Mouse (Mus musculus) liver, adult 2 months (tissue): ENCODE measurements around the gene Pfn3. TPM values are rescaled to one million over a fixed set of nuclear protein-coding genes. Genes with fewer than 3 reads are reported as not detected.

ENCODE experiments used
- DNase-seq: peaks from one replicate; pipeline ENCODE4 v3.0.0-alpha.2; 2011; ENCODE audit warnings: low read depth, low spot score; ENCODE audit errors: extremely low read depth
- H3K27ac ChIP-seq: fragments of 200-500 bp; replicated peaks from 2 replicates; pipeline ENCODE4 v1.5.1; 2012; ENCODE audit warnings: low read depth, mild to moderate bottlenecking, control low read depth, inconsistent platforms, low read length; ENCODE audit not compliant: insufficient read depth
- H3K27me3 ChIP-seq: fragments of 200-500 bp; 2 replicates; pipeline ENCODE4 v1.6.1; 2012; ENCODE audit warnings: mild to moderate bottlenecking, moderate library complexity, low read length, inconsistent platforms; ENCODE audit not compliant: control insufficient read depth, insufficient read depth
- H3K36me3 ChIP-seq: fragments of 200-500 bp; 2 replicates; pipeline ENCODE4 v1.6.1; 2012; ENCODE audit warnings: low read length, inconsistent platforms; ENCODE audit not compliant: control insufficient read depth, insufficient read depth
- H3K4me1 ChIP-seq: fragments of 200-500 bp; 2 replicates; pipeline ENCODE4 v1.6.1; 2011; ENCODE audit warnings: low read length; ENCODE audit not compliant: control insufficient read depth, insufficient read depth
- H3K4me3 ChIP-seq: fragments of 200-500 bp; 2 replicates; pipeline ENCODE4 v1.5.1; 2011; ENCODE audit warnings: low read depth, mild to moderate bottlenecking, control low read depth, low read length, moderate library complexity; ENCODE audit not compliant: insufficient read depth
- H3K79me2 ChIP-seq: fragments of 200-500 bp; 2 replicates; pipeline ENCODE4 v1.6.1; 2012; ENCODE audit warnings: inconsistent platforms, mild to moderate bottlenecking, low read length, moderate library complexity; ENCODE audit not compliant: control insufficient read depth, insufficient read depth
- H3K9ac ChIP-seq: fragments of 200-500 bp; 2 replicates; pipeline ENCODE4 v1.6.1; 2012; ENCODE audit warnings: low read depth, mild to moderate bottlenecking, control low read depth, inconsistent platforms, low read length
- CTCF ChIP-seq: fragments of 200-500 bp; IDR thresholded peaks from 2 replicates; pipeline ENCODE4 v1.5.1; 2011; ENCODE audit warnings: low read depth, low read length, control low read depth
- POLR2A ChIP-seq: fragments of 200-500 bp; IDR thresholded peaks from 2 replicates; pipeline ENCODE4 v1.6.1; 2011; ENCODE audit warnings: low read length, control low read depth; ENCODE audit not compliant: insufficient read depth; ENCODE audit errors: extremely low read depth
- WGBS: fragments of 180-500 bp; shearing (Covaris S2); methylation state at CpG from one replicate; pipeline ENCODE4 v1.1.7; 2018; 5-methylcytosine and 5-hydroxymethylcytosine counted together
- polyA plus RNA-seq: library from polyadenylated mRNA; depleted of rRNA; stranded (reverse); fragments of >200 nt; gene quantifications from 2 replicates; pipeline ENCODE4 v1.2.3, GENCODE M21; 2012
- total RNA-seq: library from RNA; depleted of rRNA; stranded (reverse); fragments of >200 nt; gene quantifications from 2 replicates; pipeline ENCODE4 v1.2.3, GENCODE M21; 2014

The Pfn3 gene
- total and polyA plus RNA-seq, 2 experiments = not detected

GRCm38 (mm10) chr13:55390644-55391043, 24.4 kb downstream of the Pfn3 start:
- Histone ChIP-seq H3K27ac (peak overlapping the region; percentile 97), H3K79me2 (no peaks in the 10 kb centered on the region), H3K4me1 (peaks cover 10% of the 10 kb centered on the region), H3K4me3 (no peak overlapping the region), H3K36me3 (no peaks in the 10 kb centered on the region), H3K27me3 (no peaks in the 10 kb centered on the region), H3K9ac (no peak overlapping the region)
- TF ChIP-seq POLR2A (no peak), CTCF (no peak)
- WGBS = 26% methylated on average over 3 of the region's 3 CpGs
- peak; percentile 89 for DNase-seq

GRCm38 (mm10) chr13:55381790-55382189, 33.2 kb downstream of the Pfn3 start:
- no peak for DNase-seq
- WGBS = 93% methylated on average over 4 of the region's 4 CpGs
- no peak overlapping the region for H3K27ac ChIP-seq
- no peaks in the 10 kb centered on the region for H3K79me2 ChIP-seq
- no peaks in the 10 kb centered on the region for H3K4me1 ChIP-seq
- TF ChIP-seq CTCF (no peak), POLR2A (no peak)
- no peaks in the 10 kb centered on the region for H3K27me3 ChIP-seq
- H3K4me3 ChIP-seq = no peak overlapping the region
- H3K36me3 ChIP-seq = no peaks in the 10 kb centered on the region
- H3K9ac ChIP-seq = no peak overlapping the region

GRCm38 (mm10) chr13:55378907-55379580, 36.0 kb downstream of the Pfn3 start:
- H3K36me3 ChIP-seq = no peaks in the 10 kb centered on the region

GRCm38 (mm10) chr13:55375877-55376276, 39.2 kb downstream of the Pfn3 start:
- no peaks in the 10 kb centered on the region for H3K27me3 ChIP-seq
- peaks cover 3% of the 10 kb centered on the region; the same call in 1 of the 2 replicates for H3K4me1 ChIP-seq
- H3K4me3 ChIP-seq = no peak overlapping the region
- TF ChIP-seq CTCF (no peak), POLR2A (no peak)
- H3K36me3 ChIP-seq = no peaks in the 10 kb centered on the region
- no peaks in the 10 kb centered on the region for H3K79me2 ChIP-seq
- DNase-seq = peak; percentile 31
- H3K27ac ChIP-seq = no peak overlapping the region
- no peak overlapping the region for H3K9ac ChIP-seq
- 29% methylated on average over 2 of the region's 2 CpGs for WGBS

More at GRCm38 (mm10) chr13:55378907-55379580, 36.0 kb downstream of the Pfn3 start:
- Histone ChIP-seq H3K79me2 (no peaks in the 10 kb centered on the region), H3K27ac (no peak overlapping the region), H3K27me3 (no peaks in the 10 kb centered on the region), H3K4me1 (peaks cover 3% of the 10 kb centered on the region; the same call in 1 of the 2 replicates), H3K4me3 (no peak overlapping the region), H3K9ac (no peak overlapping the region)
- DNase-seq = no peak
- TF ChIP-seq CTCF = no peak
- no peak for TF ChIP-seq POLR2A
- WGBS = 53% methylated on average over 32 of the region's 32 CpGs

- H3K27me3 ChIP-seq = no peaks in the 10 kb centered on the region
- no peaks in the 10 kb centered on the region for H3K79me2 ChIP-seq
- no peaks in the 10 kb centered on the region for H3K36me3 ChIP-seq
- H3K4me1 ChIP-seq = peaks cover 4% of the 10 kb centered on the region; the same call in 1 of the 2 replicates
- no peak for DNase-seq
- H3K9ac ChIP-seq = no peak overlapping the region
- no peak for TF ChIP-seq POLR2A
- TF ChIP-seq CTCF = no peak
- no peak overlapping the region for H3K27ac ChIP-seq
- H3K4me3 ChIP-seq = no peak overlapping the region
- 76% methylated on average over 6 of the region's 6 CpGs for WGBS
Measured at GRCm38 (mm10) chr13:55374206-55374924, 40.7 kb downstream of the Pfn3 start.
